Mouse (Mus musculus) neural tube, embryonic 13.5 days (tissue): Measurements from ENCODE around the gene Cela1. TPM values are rescaled to one million over a fixed set of nuclear protein-coding genes. Genes with fewer than 3 reads are reported as not detected.
A peak's percentile ranks its signal among the peaks of the same experiment; 100 is the strongest.

Experiments used
- ATAC-seq: fragments of 200-750 bp; cut with Nextera tagmentation; 2 replicates; pipeline ENCODE4 v1.8.0; 2017; ENCODE audit warnings: low read depth, mild to moderate bottlenecking, moderate TSS enrichment, moderate library complexity
- H3K27ac ChIP-seq: fragments of 300-500 bp; sonication (generic); replicated peaks from 2 replicates; pipeline ENCODE4 v1.5.1; 2015; ENCODE audit warnings: moderate library complexity, mild to moderate bottlenecking, inconsistent platforms
- H3K27me3 ChIP-seq: fragments of 300-500 bp; sonication (generic); 2 replicates; pipeline ENCODE4 v1.6.1; 2015; ENCODE audit warnings: mild to moderate bottlenecking, inconsistent platforms
- H3K36me3 ChIP-seq: fragments of 300-500 bp; sonication (generic); 2 replicates; pipeline ENCODE4 v1.6.1; 2015; ENCODE audit warnings: mild to moderate bottlenecking, inconsistent platforms
- H3K4me1 ChIP-seq: fragments of 300-500 bp; sonication (generic); replicated peaks from 2 replicates; pipeline ENCODE4 v1.6.1; 2015; ENCODE audit warnings: inconsistent platforms
- H3K4me2 ChIP-seq: fragments of 300-500 bp; sonication (generic); 2 replicates; pipeline ENCODE4 v1.6.1; 2015; ENCODE audit warnings: inconsistent platforms, mild to moderate bottlenecking, moderate library complexity
- H3K4me3 ChIP-seq: fragments of 300-500 bp; sonication (generic); 2 replicates; pipeline ENCODE4 v1.5.1; 2015; ENCODE audit warnings: mild to moderate bottlenecking, inconsistent platforms
- H3K9ac ChIP-seq: fragments of 300-500 bp; sonication (generic); 2 replicates; pipeline ENCODE4 v1.6.1; 2015; ENCODE audit warnings: moderate library complexity, mild to moderate bottlenecking, inconsistent platforms
- H3K9me3 ChIP-seq: fragments of 300-500 bp; sonication (generic); 2 replicates; pipeline ENCODE4 v1.6.1; 2016; ENCODE audit warnings: inconsistent platforms
- WGBS: fragments of 180-500 bp; shearing (Covaris S2); methylation state at CpG from one replicate; pipeline ENCODE4 v1.1.7; 2015; 5-methylcytosine and 5-hydroxymethylcytosine counted together
- polyA plus RNA-seq: library from polyadenylated mRNA; unstranded; fragments of >200 nt; fragmentation: Nextera tagmentation; extraction: Ambion mirVana; gene quantifications from 2 replicates; pipeline ENCODE4 v1.2.1, GENCODE M21; 2015

Gene Cela1
- polyA plus RNA-seq, 1 experiment from 2014 or later = 2.5 TPM

- Histone ChIP-seq H3K27ac (no peak overlapping the region), H3K36me3 (no peaks in the 10 kb centered on the region), H3K27me3 (no peaks in the 10 kb centered on the region), H3K9ac (no peak overlapping the region), H3K4me2 (no peak overlapping the region), H3K9me3 (no peaks in the 10 kb centered on the region), H3K4me1 (no peaks in the 10 kb centered on the region), H3K4me3 (no peak overlapping the region)
- no peak for ATAC-seq
- WGBS = 94% methylated on average over 5 of the region's 5 CpGs
Measured at GRCm38 (mm10) chr15:100721445-100721844, 33.7 kb upstream of the Cela1 start.

- WGBS = 85% methylated on average over 10 of the region's 10 CpGs
- no peak overlapping the region for H3K27ac ChIP-seq
- no peak overlapping the region for H3K4me2 ChIP-seq
- H3K27me3 ChIP-seq = no peaks in the 10 kb centered on the region
- H3K9me3 ChIP-seq = no peaks in the 10 kb centered on the region
- H3K4me3 ChIP-seq = no peak overlapping the region
- ATAC-seq = no peak
- H3K9ac ChIP-seq = no peak overlapping the region
- H3K36me3 ChIP-seq = no peaks in the 10 kb centered on the region
- no peaks in the 10 kb centered on the region for H3K4me1 ChIP-seq
Measured at GRCm38 (mm10) chr15:100720066-100720465, 32.3 kb upstream of the Cela1 start.

GRCm38 (mm10) chr15:100719217-100719616, 31.5 kb upstream of the Cela1 start:
- Histone ChIP-seq H3K27ac (no peak overlapping the region), H3K4me2 (no peak overlapping the region), H3K9ac (no peak overlapping the region), H3K36me3 (no peaks in the 10 kb centered on the region), H3K27me3 (no peaks in the 10 kb centered on the region), H3K4me3 (no peak overlapping the region), H3K9me3 (no peaks in the 10 kb centered on the region), H3K4me1 (no peaks in the 10 kb centered on the region)
- 93% methylated on average over 5 of the region's 5 CpGs for WGBS
- no peak for ATAC-seq

- H3K9me3 ChIP-seq = no peaks in the 10 kb centered on the region
- no peaks in the 10 kb centered on the region for H3K36me3 ChIP-seq
- ATAC-seq = no peak
- no peaks in the 10 kb centered on the region for H3K4me1 ChIP-seq
- no peak overlapping the region for H3K4me3 ChIP-seq
- H3K9ac ChIP-seq = no peak overlapping the region
- WGBS = 80% methylated on average over 11 of the region's 11 CpGs
- no peaks in the 10 kb centered on the region for H3K27me3 ChIP-seq
- no peak overlapping the region for H3K27ac ChIP-seq
- no peak overlapping the region for H3K4me2 ChIP-seq
Measured at GRCm38 (mm10) chr15:100718572-100718971, 30.9 kb upstream of the Cela1 start.

- no peaks in the 10 kb centered on the region for H3K4me1 ChIP-seq
- no peak overlapping the region for H3K9ac ChIP-seq
- H3K9me3 ChIP-seq = no peaks in the 10 kb centered on the region
- ATAC-seq = no peak
- 87% methylated on average over 6 of the region's 6 CpGs for WGBS
- no peak overlapping the region for H3K27ac ChIP-seq
- no peaks in the 10 kb centered on the region for H3K27me3 ChIP-seq
- no peak overlapping the region for H3K4me2 ChIP-seq
- no peak overlapping the region for H3K4me3 ChIP-seq
- H3K36me3 ChIP-seq = no peaks in the 10 kb centered on the region
Measured at GRCm38 (mm10) chr15:100717933-100718332, 30.2 kb upstream of the Cela1 start.

- 79% methylated on average over 9 of the region's 9 CpGs for WGBS
Measured at GRCm38 (mm10) chr15:100715399-100715993, 27.8 kb upstream of the Cela1 start.

GRCm38 (mm10) chr15:100714470-100714869, 26.7 kb upstream of the Cela1 start:
- Histone ChIP-seq H3K36me3 (no peaks in the 10 kb centered on the region), H3K27me3 (no peaks in the 10 kb centered on the region), H3K9ac (no peak overlapping the region), H3K27ac (no peak overlapping the region), H3K4me3 (no peak overlapping the region), H3K4me1 (no peaks in the 10 kb centered on the region), H3K4me2 (no peak overlapping the region), H3K9me3 (no peaks in the 10 kb centered on the region)
- WGBS = 86% methylated on average over 8 of the region's 8 CpGs
- no peak for ATAC-seq

More at GRCm38 (mm10) chr15:100715399-100715993, 27.8 kb upstream of the Cela1 start:
- no peak overlapping the region for H3K4me2 ChIP-seq
- no peak for ATAC-seq
- H3K27me3 ChIP-seq = no peaks in the 10 kb centered on the region
- H3K4me3 ChIP-seq = no peak overlapping the region
- H3K4me1 ChIP-seq = no peaks in the 10 kb centered on the region
- H3K36me3 ChIP-seq = no peaks in the 10 kb centered on the region
- H3K9ac ChIP-seq = no peak overlapping the region
- H3K27ac ChIP-seq = no peak overlapping the region
- no peaks in the 10 kb centered on the region for H3K9me3 ChIP-seq

- 74% methylated on average over 6 of the region's 6 CpGs for WGBS
- Histone ChIP-seq H3K4me3 (no peak overlapping the region), H3K9ac (no peak overlapping the region), H3K9me3 (no peaks in the 10 kb centered on the region), H3K27ac (no peak overlapping the region), H3K4me1 (no peaks in the 10 kb centered on the region), H3K4me2 (no peak overlapping the region), H3K27me3 (no peaks in the 10 kb centered on the region), H3K36me3 (no peaks in the 10 kb centered on the region)
- no peak for ATAC-seq
Measured at GRCm38 (mm10) chr15:100710838-100711237, 23.1 kb upstream of the Cela1 start.

- no peak overlapping the region for H3K27ac ChIP-seq
- no peak for ATAC-seq
- no peaks in the 10 kb centered on the region for H3K36me3 ChIP-seq
- peaks cover 9% of the 10 kb centered on the region for H3K27me3 ChIP-seq
- H3K9me3 ChIP-seq = no peaks in the 10 kb centered on the region
- H3K9ac ChIP-seq = no peak overlapping the region
- H3K4me1 ChIP-seq = peaks cover 6% of the 10 kb centered on the region; the same call in 1 of the 2 replicates
- H3K4me2 ChIP-seq = no peak overlapping the region
- no peak overlapping the region for H3K4me3 ChIP-seq
- 87% methylated on average over 8 of the region's 8 CpGs for WGBS
Measured at GRCm38 (mm10) chr15:100708433-100709078, 20.8 kb upstream of the Cela1 start.

GRCm38 (mm10) chr15:100706226-100706625, 18.5 kb upstream of the Cela1 start:
- ATAC-seq = no peak
- H3K27ac ChIP-seq = no peak overlapping the region
- H3K4me3 ChIP-seq = no peak overlapping the region
- H3K4me1 ChIP-seq = peaks cover 6% of the 10 kb centered on the region; the same call in 1 of the 2 replicates
- H3K9me3 ChIP-seq = no peaks in the 10 kb centered on the region
- no peaks in the 10 kb centered on the region for H3K36me3 ChIP-seq
- peaks cover 15% of the 10 kb centered on the region for H3K27me3 ChIP-seq
- H3K9ac ChIP-seq = no peak overlapping the region
- 72% methylated on average over 8 of the region's 8 CpGs for WGBS
- H3K4me2 ChIP-seq = no peak overlapping the region

- no peak for ATAC-seq
- H3K9me3 ChIP-seq = no peaks in the 10 kb centered on the region
- no peak overlapping the region for H3K9ac ChIP-seq
- H3K4me1 ChIP-seq = peaks cover 6% of the 10 kb centered on the region; the same call in 1 of the 2 replicates
- H3K27ac ChIP-seq = no peak overlapping the region
- no peak overlapping the region for H3K4me2 ChIP-seq
- no peaks in the 10 kb centered on the region for H3K36me3 ChIP-seq
- H3K27me3 ChIP-seq = peaks cover 15% of the 10 kb centered on the region
- WGBS = 85% methylated on average over 1 of the region's 1 CpGs
- no peak overlapping the region for H3K4me3 ChIP-seq
Measured at GRCm38 (mm10) chr15:100705376-100705775, 17.7 kb upstream of the Cela1 start.

- Histone ChIP-seq H3K27me3 (peaks cover 15% of the 10 kb centered on the region), H3K4me2 (peak overlapping the region; percentile 29), H3K4me3 (no peak overlapping the region; the same call in 1 of the 2 replicates), H3K36me3 (no peaks in the 10 kb centered on the region), H3K9ac (0 out of 2 replicates have a peak overlapping the region, but pooled peaks have one; percentile 41), H3K9me3 (no peaks in the 10 kb centered on the region), H3K4me1 (peaks cover 6% of the 10 kb centered on the region; the same call in 1 of the 2 replicates), H3K27ac (no peak overlapping the region)
- ATAC-seq = no peak
- 10% methylated on average over 17 of the region's 17 CpGs for WGBS
Measured at GRCm38 (mm10) chr15:100703913-100704312, 16.2 kb upstream of the Cela1 start.
